Mouse (Mus musculus) ovary, adult 10 weeks (tissue): ENCODE data around the gene Eng. TPM values are rescaled to one million over a fixed set of nuclear protein-coding genes. Genes with fewer than 3 reads are reported as not detected.

Source experiments
- polyA plus RNA-seq: library from polyadenylated mRNA; stranded (reverse); fragments of 350-450 nt; fragmentation: Illumina TruSeq; extraction: RNeasy Lipid Tissue Mini Kit (QIAGEN cat#74804); gene quantifications from one replicate; pipeline ENCODE4 v1.2.3, GENCODE M21; 2014

Gene Eng
- polyA plus RNA-seq: 1.1 TPM

DNA sequence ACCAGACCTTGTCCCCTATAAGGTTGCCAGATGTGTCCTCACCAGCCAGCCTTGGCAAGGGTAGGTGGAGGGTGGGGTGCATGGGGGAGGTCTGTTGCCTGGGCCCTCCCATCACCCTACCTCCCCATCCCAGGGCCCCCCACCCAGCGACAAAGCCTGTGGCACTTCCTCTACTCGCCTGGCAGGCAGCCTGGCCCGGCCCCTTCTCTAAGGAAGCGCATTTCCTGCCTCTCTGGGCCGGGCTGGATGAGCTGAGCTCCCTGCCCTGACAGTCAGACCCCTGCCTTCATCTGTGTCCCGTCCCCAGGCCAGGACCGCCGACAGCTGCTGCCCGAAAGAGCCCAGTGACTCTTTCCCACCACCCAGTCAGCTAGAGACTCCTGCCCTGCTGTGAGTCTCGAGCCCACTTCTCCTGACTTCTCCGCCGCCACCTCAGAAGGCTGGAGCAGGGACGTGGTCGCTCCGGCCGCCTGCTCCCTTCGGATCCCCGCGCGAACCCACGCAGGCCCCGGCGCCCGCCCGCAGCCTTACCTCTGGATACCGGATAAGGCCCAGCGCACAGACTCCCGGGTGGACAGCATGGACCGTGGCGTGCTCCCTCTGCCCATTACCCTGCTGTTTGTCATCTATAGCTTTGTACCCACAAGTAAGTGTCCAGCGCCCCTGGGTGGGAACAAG is at the start of gene Eng:
Eng (plus strand) TSS at position 217 of the 678 bp plus-strand sequence.

DNA sequence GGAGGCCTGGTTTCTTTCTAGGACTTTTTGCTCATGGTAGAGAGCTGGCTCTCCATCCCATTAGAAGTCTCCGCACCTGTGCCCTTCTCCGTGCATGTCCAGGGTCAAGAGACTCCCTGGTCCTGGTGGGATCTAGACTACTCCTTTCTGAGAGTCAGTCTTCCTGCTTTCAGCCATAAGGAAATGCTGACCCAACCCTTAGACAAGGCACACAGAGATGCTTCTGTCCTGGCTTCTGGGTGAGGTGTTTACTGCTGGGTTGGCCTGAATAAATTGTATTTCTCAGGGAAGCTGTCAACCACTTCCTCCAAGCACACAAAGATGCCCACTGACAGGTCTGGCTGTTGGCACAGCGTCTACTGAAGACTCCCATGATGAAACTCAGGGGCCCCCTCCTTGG is 47.0 kb upstream of the Eng start, which contains the start of gene St6galnac6:
St6galnac6 (plus strand) TSS at position 301 of the 400 bp plus-strand sequence.

DNA sequence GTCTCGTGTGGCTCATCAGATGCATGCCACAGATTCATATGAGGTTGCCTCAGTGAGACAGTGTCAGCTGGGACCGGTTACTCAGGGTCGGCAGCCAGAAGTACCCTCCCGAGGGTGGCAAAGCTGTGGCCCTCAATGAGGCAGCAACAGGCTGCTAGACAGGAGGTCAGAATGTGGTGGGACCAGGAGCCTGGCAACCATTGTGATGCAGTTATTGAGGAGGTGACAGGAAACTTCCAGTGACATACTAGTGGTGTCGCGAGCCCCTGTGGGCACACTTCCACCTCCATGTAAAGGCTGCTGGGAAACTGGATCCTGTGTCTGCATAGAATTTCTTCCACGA is 24.9 kb upstream of the Eng start, which contains the start of gene Ak1:
Ak1 (plus strand) TSS at position 242 of the 343 bp plus-strand sequence.

DNA sequence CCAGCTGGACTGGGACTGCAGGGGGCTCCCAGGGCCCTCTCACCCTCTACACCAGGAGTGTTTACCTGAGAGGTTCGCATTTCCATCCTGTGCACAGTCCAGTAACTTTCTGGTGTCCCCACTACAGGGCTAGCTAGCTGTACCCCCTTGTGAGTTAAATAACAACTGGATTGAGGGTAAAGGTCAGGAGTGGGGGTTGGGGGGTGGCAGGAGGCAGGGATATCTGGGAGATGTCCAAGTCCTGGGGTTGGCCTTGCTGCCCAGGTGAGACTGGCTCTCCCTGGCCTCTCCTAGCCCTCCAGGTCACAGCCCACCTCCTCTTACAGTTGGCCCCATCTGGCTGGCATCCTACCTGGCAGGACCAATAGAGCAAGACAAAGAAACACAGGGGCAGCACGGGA is 57.6 kb downstream of the Eng start, which contains the start of gene Fpgs:
Fpgs (minus strand) TSS at position 125 of the 401 bp plus-strand sequence.

DNA sequence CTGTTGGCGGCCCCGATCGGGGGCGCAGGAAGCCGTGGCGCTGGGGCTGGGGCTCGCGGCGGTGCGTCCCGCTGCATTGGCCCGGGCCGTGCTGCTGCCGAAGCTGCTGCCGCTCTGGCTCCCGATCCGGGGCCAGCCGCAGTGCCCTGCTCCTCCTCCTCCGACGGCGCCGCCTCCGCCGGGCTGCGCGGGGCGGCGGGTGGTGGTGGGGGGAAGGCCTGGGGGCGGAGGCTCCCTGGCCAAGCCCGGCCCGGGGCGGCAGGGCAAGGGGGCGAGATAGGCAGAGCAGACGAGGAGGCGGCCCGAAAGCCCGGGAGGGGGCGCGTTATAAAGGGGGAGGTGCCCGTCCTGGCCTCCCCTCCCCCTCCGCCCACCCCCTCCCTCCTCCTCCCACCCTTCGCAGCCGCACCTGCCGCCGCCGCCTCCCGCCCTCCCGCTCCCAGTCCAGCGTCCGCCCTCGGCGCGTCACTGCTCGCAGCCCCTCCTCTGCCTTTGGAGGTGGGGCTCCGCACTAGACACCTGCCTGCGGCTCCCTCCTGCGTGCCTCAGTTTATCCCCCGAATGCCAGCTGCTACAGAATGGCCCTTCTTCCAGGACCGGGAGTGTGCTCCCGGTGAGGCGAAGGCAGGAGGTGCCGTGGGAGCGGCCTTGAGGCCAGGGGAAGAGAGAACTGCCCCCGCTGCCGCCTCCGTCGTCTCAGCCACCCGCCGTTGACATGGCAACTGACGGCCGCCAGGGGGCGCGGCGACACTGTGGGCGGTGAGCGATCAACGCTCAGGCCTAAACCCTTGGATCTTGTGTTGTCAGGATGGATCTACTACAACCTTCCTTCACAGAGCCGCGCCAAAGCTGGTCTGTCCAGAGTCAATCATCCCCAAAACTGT is 66.8 kb downstream of the Eng start, which contains the start of gene Cdk9:
Cdk9 (minus strand) TSS at position 143 of the 884 bp plus-strand sequence.

DNA sequence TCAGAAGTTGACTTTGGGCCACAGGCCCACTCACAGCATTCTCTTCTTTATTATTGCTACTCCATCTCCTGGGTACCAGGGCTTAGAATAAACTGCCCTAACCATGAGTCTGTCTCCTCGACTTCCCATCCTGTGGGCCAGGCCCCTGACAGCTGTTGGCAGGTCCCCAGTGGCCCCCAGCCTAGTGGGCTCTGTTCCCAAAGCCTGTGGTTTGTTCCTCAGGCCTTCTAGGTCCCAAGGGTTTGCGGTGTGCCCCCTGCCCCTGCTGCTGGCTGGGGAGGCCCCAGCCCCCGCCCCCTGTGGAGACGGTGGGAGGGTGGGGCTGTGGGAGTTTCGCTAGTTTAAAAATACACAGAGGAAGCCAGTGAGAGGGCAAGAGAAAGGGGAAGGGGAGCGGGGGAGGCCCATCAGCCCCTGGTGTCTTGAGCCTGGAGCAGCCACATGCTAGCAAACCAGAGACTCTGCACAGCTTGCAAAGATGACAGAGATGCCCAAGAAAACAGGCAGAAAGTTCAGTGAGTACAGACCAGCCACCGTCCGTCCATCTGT is 74.4 kb downstream of the Eng start, which contains the start of gene Sh2d3c:
Sh2d3c (plus strand) TSS at position 375 of the 549 bp plus-strand sequence.

Other genes starting within 250 kb of the Eng start
- gene Naif1, start 196.1 kb upstream of the Eng start, polyA plus RNA-seq: 0.83 TPM
- gene Slc25a25, start 195.2 kb upstream of the Eng start, polyA plus RNA-seq: 1.1 TPM
- gene Fam102a, start 111.3 kb upstream of the Eng start, polyA plus RNA-seq: 4.4 TPM
- gene Dpm2, start 75.7 kb upstream of the Eng start, polyA plus RNA-seq: 3.4 TPM
- gene Pip5kl1, start 71.8 kb upstream of the Eng start, polyA plus RNA-seq: not detected
- not detected for gene 9430097D07Rik, start 70.9 kb upstream of the Eng start, polyA plus RNA-seq
- 1.8 TPM for gene St6galnac4, start 59.5 kb upstream of the Eng start, polyA plus RNA-seq
- 2.8 TPM for gene St6galnac6, start 46.9 kb upstream of the Eng start, polyA plus RNA-seq
- gene Ak1, start 24.8 kb upstream of the Eng start, polyA plus RNA-seq: 1.8 TPM
- 1.2 TPM for gene Fpgs, start 57.5 kb downstream of the Eng start, polyA plus RNA-seq
- gene Cdk9, start 66.5 kb downstream of the Eng start, polyA plus RNA-seq: 61.4 TPM
- gene Sh2d3c, start 74.5 kb downstream of the Eng start, polyA plus RNA-seq: 0.14 TPM
- gene 6330409D20Rik, start 94.4 kb downstream of the Eng start, polyA plus RNA-seq: not detected
- 1.0 TPM for gene Tor2a, start 110.6 kb downstream of the Eng start, polyA plus RNA-seq
- 0.37 TPM for gene Ttc16, start 129.0 kb downstream of the Eng start, polyA plus RNA-seq
- gene Ptrh1, start 129.2 kb downstream of the Eng start, polyA plus RNA-seq: not detected
- gene Cfap157, start 137.8 kb downstream of the Eng start, polyA plus RNA-seq: not detected
- 5.5 TPM for gene Stxbp1, start 200.7 kb downstream of the Eng start, polyA plus RNA-seq
- 0.86 TPM for gene Fam129b, start 229.5 kb downstream of the Eng start, polyA plus RNA-seq